Mouse (Mus musculus): Measurements from ENCODE around the gene Gabrb2.

Gabrb2 gene

GRCm38 (mm10) chr11:42418996-42419782, at the start of gene Gabrb2:
TSS of gene Gabrb2 (plus strand) at chr11:42419757.
- DNase-seq (ENCODE audit: low read depth, low spot score): no peak

- DNase-seq (ENCODE audit: low read depth, low spot score): no peak
These were observed 40.6 kb upstream of the Gabrb2 start for GRCm38 (mm10) chr11:42378983-42379382.

GRCm38 (mm10) chr11:42386486-42386885, 33.1 kb upstream of the Gabrb2 start:
- no peak for DNase-seq (ENCODE audit: low read depth, low spot score)

- no peak for DNase-seq (ENCODE audit: low read depth, low spot score)
These were observed 28.8 kb upstream of the Gabrb2 start for GRCm38 (mm10) chr11:42390682-42391290.

- no peak for DNase-seq (ENCODE audit: low read depth, low spot score)
These were observed 26.1 kb upstream of the Gabrb2 start for GRCm38 (mm10) chr11:42393451-42393850.

GRCm38 (mm10) chr11:42419791-42420633, 455 bp downstream of the Gabrb2 start:
- DNase-seq (ENCODE audit: low read depth, low spot score): no peak

- no peak for DNase-seq (ENCODE audit: low read depth, low spot score)
These were observed 1.3 kb downstream of the Gabrb2 start for GRCm38 (mm10) chr11:42420634-42421470.

GRCm38 (mm10) chr11:42423231-42423630, 3.7 kb downstream of the Gabrb2 start:
- DNase-seq (ENCODE audit: low read depth, low spot score): peak; percentile 1

- DNase-seq (ENCODE audit: low read depth, low spot score): no peak
These were observed 11.9 kb downstream of the Gabrb2 start for GRCm38 (mm10) chr11:42431495-42431894.

GRCm38 (mm10) chr11:42438978-42439377, 19.4 kb downstream of the Gabrb2 start:
- no peak for DNase-seq (ENCODE audit: low read depth, low spot score)

GRCm38 (mm10) chr11:42443641-42444040, 24.1 kb downstream of the Gabrb2 start:
- DNase-seq (ENCODE audit: low read depth, low spot score): no peak

- DNase-seq (ENCODE audit: low read depth, low spot score): no peak
These were observed 29.4 kb downstream of the Gabrb2 start for GRCm38 (mm10) chr11:42448929-42449328.

- no peak for DNase-seq (ENCODE audit: low read depth, low spot score)
These were observed 44.6 kb downstream of the Gabrb2 start for GRCm38 (mm10) chr11:42464136-42464535.

- DNase-seq (ENCODE audit: low read depth, low spot score): no peak
These were observed 48.8 kb downstream of the Gabrb2 start for GRCm38 (mm10) chr11:42468381-42468780.

- DNase-seq (ENCODE audit: low read depth, low spot score): no peak
These were observed 55.0 kb downstream of the Gabrb2 start for GRCm38 (mm10) chr11:42474523-42474922.

- no peak for DNase-seq (ENCODE audit: low read depth, low spot score)
These were observed 68.1 kb downstream of the Gabrb2 start for GRCm38 (mm10) chr11:42487625-42488024.

GRCm38 (mm10) chr11:42501166-42501565, 81.6 kb downstream of the Gabrb2 start:
- DNase-seq (ENCODE audit: low read depth, low spot score): no peak

- no peak for DNase-seq (ENCODE audit: low read depth, low spot score)
These were observed 85.9 kb downstream of the Gabrb2 start for GRCm38 (mm10) chr11:42505436-42505835.

GRCm38 (mm10) chr11:42505911-42506310, 86.4 kb downstream of the Gabrb2 start:
- no peak for DNase-seq (ENCODE audit: low read depth, low spot score)

GRCm38 (mm10) chr11:42521960-42522359, 102.4 kb downstream of the Gabrb2 start:
- DNase-seq (ENCODE audit: low read depth, low spot score): no peak

- DNase-seq (ENCODE audit: low read depth, low spot score): no peak
These were observed 108.8 kb downstream of the Gabrb2 start for GRCm38 (mm10) chr11:42528226-42528881.
